Mouse (Mus musculus) liver, postnatal 0 days (tissue): ENCODE data around the gene Pla2g2d. TPM values are rescaled to one million over a fixed set of nuclear protein-coding genes. Genes with fewer than 3 reads are reported as not detected.

Experiments used
- ATAC-seq: fragments of 200-750 bp; cut with Nextera tagmentation; 2 replicates; pipeline ENCODE4 v1.8.0; 2017; ENCODE audit warnings: mild to moderate bottlenecking, moderate library complexity
- DNase-seq: peaks from one replicate; pipeline ENCODE4 v3.0.0-alpha.2; 2016
- H3K27ac ChIP-seq: fragments of 300-500 bp; sonication (generic); 2 replicates; pipeline ENCODE4 v1.5.1; 2014; ENCODE audit warnings: antibody characterized with exemption, moderate library complexity, mild to moderate bottlenecking, low read depth
- H3K27me3 ChIP-seq: fragments of 300-500 bp; sonication (generic); 2 replicates; pipeline ENCODE4 v1.6.1; 2014; ENCODE audit warnings: low read length, control low read depth, mixed read lengths; ENCODE audit not compliant: insufficient read depth
- H3K36me3 ChIP-seq: fragments of 300-500 bp; sonication (generic); replicated peaks from 2 replicates; pipeline ENCODE4 v1.6.1; 2014; ENCODE audit warnings: mild to moderate bottlenecking, control low read depth, low read length, moderate library complexity, mixed read lengths; ENCODE audit not compliant: insufficient read depth
- H3K4me1 ChIP-seq: fragments of 300-500 bp; sonication (generic); 2 replicates; pipeline ENCODE4 v1.6.1; 2014; ENCODE audit warnings: antibody characterized with exemption, mild to moderate bottlenecking, control low read depth; ENCODE audit not compliant: insufficient read depth
- H3K4me2 ChIP-seq: fragments of 300-500 bp; sonication (generic); 2 replicates; pipeline ENCODE4 v1.6.1; 2014; ENCODE audit warnings: low read depth, mild to moderate bottlenecking, low read length, moderate library complexity, mixed read lengths
- H3K4me3 ChIP-seq: fragments of 300-500 bp; sonication (generic); 2 replicates; pipeline ENCODE4 v1.5.1; 2014; ENCODE audit warnings: low read depth, low read length
- H3K9ac ChIP-seq: fragments of 300-500 bp; sonication (generic); replicated peaks from 2 replicates; pipeline ENCODE4 v1.6.1; 2014; ENCODE audit warnings: mild to moderate bottlenecking, moderate library complexity
- H3K9me3 ChIP-seq: fragments of 300-500 bp; sonication (generic); 2 replicates; pipeline ENCODE4 v1.6.1; 2016; ENCODE audit warnings: mild to moderate bottlenecking, control low read depth, low read length, mixed read lengths
- CTCF ChIP-seq: sonication (generic); IDR thresholded peaks from 2 replicates; pipeline ENCODE4 v1.5.1; 2016; ENCODE audit warnings: antibody characterized with exemption, low read depth
- EP300 ChIP-seq: IDR thresholded peaks from 2 replicates; pipeline ENCODE4 v1.6.1; 2016; ENCODE audit warnings: antibody characterized with exemption, low read depth, mild to moderate bottlenecking
- WGBS: fragments of 180-500 bp; shearing (Covaris S2); extraction: QIAGEN DNeasy Blood & Tissue Kit; methylation state at CpG from one replicate; pipeline ENCODE4 v1.1.7; 2014; ENCODE audit not compliant: insufficient replicate concordance; 5-methylcytosine and 5-hydroxymethylcytosine counted together
- polyA plus RNA-seq: library from polyadenylated mRNA; unstranded; fragments of >200 nt; fragmentation: Nextera tagmentation; extraction: Ambion mirVana; gene quantifications from 2 replicates; pipeline ENCODE4 v1.2.1, GENCODE M21; 2015

The Pla2g2d gene
- polyA plus RNA-seq, 1 experiment from 2014 or later, result 0.06 TPM

DNA sequence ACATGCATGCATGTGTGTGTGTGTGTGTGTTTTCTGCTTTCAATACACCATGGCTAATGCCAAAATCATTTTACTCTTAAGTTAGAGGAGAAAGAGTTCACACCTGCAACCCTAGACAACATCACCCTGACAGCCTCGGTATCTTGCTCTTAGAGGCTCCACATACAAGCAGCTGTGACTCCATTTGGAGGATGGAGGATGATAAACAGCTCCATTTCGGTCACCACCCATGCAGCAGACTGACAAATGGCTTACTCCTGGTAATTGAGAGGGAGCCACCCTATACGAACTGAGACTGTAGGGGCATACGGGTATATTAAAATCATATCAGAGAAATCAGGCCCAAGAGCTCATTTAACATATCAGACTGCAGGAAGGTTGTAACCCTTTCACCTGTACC, 12.8 kb downstream of the Pla2g2d start:
- Histone ChIP-seq H3K9ac (no peak overlapping the region), H3K4me1 (no peaks in the 10 kb centered on the region), H3K27ac (no peak overlapping the region), H3K36me3 (no peaks in the 10 kb centered on the region), H3K4me3 (no peak overlapping the region), H3K9me3 (no peaks in the 10 kb centered on the region), H3K27me3 (no peaks in the 10 kb centered on the region), H3K4me2 (no peak overlapping the region)
- DNase-seq, result no peak
- 62% methylated on average over 4 of the region's 4 CpGs for WGBS
- no peak for TF ChIP-seq CTCF
- TF ChIP-seq EP300, result no peak
- ATAC-seq, result no peak

DNA sequence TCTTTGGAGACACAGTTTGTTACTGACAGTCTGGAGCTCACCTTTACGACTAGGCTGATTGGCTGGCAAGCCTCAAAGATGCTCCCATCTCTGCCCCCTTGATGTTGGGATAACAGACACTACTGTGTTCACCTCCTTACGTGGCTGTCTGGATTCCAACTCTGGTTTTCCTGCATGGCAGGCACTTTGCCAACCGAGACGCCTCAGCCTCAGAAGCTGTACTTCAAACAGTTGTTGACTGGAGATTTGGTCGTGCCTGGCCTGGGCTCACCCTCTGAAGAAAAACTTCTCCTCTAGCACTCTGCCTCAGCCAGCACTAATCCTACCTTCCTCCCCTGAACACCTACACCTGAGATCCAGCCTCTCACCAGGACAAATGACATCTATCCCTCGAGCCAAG, 15.9 kb downstream of the Pla2g2d start:
- WGBS, result 72% methylated on average over 6 of the region's 6 CpGs
- ATAC-seq (no peak), DNase-seq (no peak)
- Histone ChIP-seq H3K4me2 (no peak overlapping the region), H3K9me3 (no peaks in the 10 kb centered on the region), H3K4me3 (no peak overlapping the region), H3K27me3 (no peaks in the 10 kb centered on the region), H3K9ac (no peak overlapping the region), H3K36me3 (no peaks in the 10 kb centered on the region), H3K4me1 (no peaks in the 10 kb centered on the region), H3K27ac (no peak overlapping the region)
- no peak for TF ChIP-seq EP300
- no peak for TF ChIP-seq CTCF

DNA sequence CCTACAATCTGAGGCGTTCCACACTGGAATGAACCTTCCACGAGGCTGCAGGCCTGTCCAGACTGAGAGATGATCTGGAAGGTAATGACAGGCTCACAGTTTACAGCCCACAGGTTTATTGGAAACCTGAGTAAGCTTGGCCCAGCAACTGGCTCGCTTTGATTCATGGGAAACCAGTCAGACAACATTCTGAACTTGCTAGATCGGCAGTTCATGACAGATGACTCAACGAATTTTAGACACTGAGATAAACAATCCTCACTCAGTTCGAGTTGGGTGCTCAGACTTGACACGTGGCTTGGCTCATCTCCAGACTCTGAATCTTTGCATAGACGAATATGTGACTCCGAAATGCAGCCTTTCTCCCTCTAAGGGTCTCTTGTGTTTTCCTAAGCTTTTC, 17.1 kb downstream of the Pla2g2d start:
- Histone ChIP-seq H3K4me3 (no peak overlapping the region), H3K27ac (no peak overlapping the region), H3K4me2 (no peak overlapping the region), H3K36me3 (no peaks in the 10 kb centered on the region), H3K27me3 (no peaks in the 10 kb centered on the region), H3K9me3 (no peaks in the 10 kb centered on the region), H3K4me1 (no peaks in the 10 kb centered on the region), H3K9ac (no peak overlapping the region)
- no peak for DNase-seq
- WGBS, result 35% methylated on average over 9 of the region's 9 CpGs
- TF ChIP-seq EP300, result no peak
- no peak for TF ChIP-seq CTCF
- no peak for ATAC-seq

DNA sequence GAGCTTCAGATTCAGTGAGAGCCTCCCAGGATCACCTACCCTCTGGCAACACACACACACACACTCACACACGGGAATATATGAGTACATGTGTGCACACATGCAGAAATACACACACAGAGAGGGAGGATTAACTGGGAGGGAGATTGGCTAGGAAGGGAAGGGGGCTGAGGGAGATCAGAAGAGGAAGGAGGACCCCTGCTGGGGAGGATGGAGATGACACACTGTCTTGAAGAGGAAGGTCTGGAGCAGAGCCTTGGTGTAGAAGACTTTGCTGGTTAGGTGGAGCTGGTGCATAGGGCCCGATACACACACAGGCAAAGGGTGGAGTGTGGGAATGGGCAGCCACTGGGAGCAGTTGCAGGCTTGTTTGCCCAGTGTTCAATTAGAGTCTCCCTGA, 17.7 kb downstream of the Pla2g2d start:
- Histone ChIP-seq H3K9me3 (no peaks in the 10 kb centered on the region), H3K4me3 (no peak overlapping the region), H3K27ac (no peak overlapping the region), H3K27me3 (no peaks in the 10 kb centered on the region), H3K4me2 (no peak overlapping the region), H3K4me1 (no peaks in the 10 kb centered on the region), H3K9ac (no peak overlapping the region), H3K36me3 (no peaks in the 10 kb centered on the region)
- 56% methylated on average over 2 of the region's 2 CpGs for WGBS
- DNase-seq (no peak), ATAC-seq (no peak)
- TF ChIP-seq CTCF (peak; percentile 56), EP300 (no peak)

DNA sequence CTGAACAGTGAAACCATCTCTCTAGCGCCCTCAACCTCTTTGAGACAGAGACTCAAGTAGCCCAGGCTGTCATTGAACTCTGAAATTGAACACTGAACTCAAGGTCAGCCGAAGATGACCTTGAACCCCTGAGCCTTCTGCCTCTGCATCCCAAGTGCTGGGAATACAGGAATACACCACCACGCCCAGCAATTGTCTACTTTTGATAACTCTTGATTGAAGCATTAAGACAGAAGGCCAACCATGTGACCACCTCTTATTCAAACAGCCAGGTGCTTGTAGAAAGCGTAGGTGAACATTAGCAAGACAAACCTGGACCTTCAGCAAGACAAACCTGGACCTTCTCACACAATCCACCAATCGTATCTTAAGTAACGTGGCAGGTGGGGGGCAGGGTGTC, 18.8 kb downstream of the Pla2g2d start:
- no peaks in the 10 kb centered on the region for H3K27me3 ChIP-seq
- no peak overlapping the region for H3K9ac ChIP-seq
- no peak overlapping the region for H3K4me3 ChIP-seq
- H3K9me3 ChIP-seq, result no peaks in the 10 kb centered on the region
- H3K4me1 ChIP-seq, result no peaks in the 10 kb centered on the region
- H3K36me3 ChIP-seq, result no peaks in the 10 kb centered on the region
- ATAC-seq (no peak), DNase-seq (no peak)
- no peak overlapping the region for H3K4me2 ChIP-seq
- H3K27ac ChIP-seq, result no peak overlapping the region
- TF ChIP-seq EP300 (no peak), CTCF (no peak)
- 79% methylated on average over 6 of the region's 6 CpGs for WGBS

DNA sequence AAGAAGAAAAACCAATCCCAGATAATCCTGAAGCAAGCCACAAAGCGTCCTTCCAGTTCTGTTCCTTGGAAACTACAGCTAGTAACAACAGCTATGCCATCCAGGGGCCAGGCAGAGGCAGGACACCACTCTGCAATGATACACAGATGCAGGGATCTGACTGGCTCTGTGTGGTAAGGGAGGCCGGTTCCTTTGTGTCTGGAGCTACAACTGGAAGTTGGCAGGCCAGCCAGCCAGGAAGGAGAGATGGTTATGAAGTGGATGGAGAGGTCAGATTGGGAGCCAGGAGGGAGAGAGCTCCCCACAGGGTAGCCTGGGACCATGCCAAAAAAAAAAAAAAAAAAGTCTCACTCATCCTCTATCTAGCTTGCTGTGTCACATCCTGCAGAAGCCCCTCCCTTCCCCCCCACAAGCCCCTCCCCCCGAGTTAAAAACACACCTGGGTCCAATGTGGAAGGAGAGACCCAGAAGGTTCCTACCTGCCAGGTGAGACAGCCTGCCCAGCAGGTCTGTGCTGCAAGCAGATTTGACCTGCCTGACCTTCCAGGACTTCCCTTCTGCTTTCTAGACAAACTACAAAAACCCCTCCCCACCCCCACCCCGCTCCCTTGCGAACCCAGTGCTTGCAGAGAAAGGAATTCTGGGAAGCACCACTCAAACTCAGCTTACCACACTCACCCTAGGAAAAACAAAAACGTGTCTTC, 21.1 kb downstream of the Pla2g2d start:
- no peak overlapping the region for H3K27ac ChIP-seq
- WGBS, result 27% methylated on average over 5 of the region's 6 CpGs
- H3K9me3 ChIP-seq, result no peaks in the 10 kb centered on the region
- DNase-seq (no peak), ATAC-seq (no peak)
- no peaks in the 10 kb centered on the region for H3K36me3 ChIP-seq
- H3K4me3 ChIP-seq, result no peak overlapping the region
- TF ChIP-seq CTCF (no peak), EP300 (no peak)
- H3K27me3 ChIP-seq, result no peaks in the 10 kb centered on the region
- H3K9ac ChIP-seq, result no peak overlapping the region
- H3K4me2 ChIP-seq, result no peak overlapping the region
- no peaks in the 10 kb centered on the region for H3K4me1 ChIP-seq

DNA sequence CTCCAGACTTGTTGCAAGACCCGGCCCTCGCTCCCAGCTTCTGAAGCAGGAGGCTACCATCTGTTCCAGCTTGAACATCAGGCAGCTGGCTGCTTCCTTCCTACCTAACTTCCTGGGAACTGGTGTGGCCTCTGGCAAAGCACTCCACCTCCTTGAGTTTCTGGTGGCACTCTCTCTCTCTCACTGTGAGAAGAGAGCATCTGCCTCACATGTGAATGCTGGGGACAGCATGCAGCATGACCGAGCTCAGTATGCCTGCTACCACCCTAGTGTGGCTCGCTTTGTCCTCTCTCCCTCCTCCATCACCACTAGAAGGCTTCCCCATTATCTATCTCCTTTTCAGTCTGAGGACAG, 21.7 kb downstream of the Pla2g2d start:
- H3K36me3 ChIP-seq, result no peaks in the 10 kb centered on the region
- H3K27me3 ChIP-seq, result no peaks in the 10 kb centered on the region
- WGBS, result 58% methylated on average over 4 of the region's 4 CpGs
- H3K4me3 ChIP-seq, result no peak overlapping the region
- H3K4me2 ChIP-seq, result no peak overlapping the region
- H3K4me1 ChIP-seq, result no peaks in the 10 kb centered on the region
- H3K9ac ChIP-seq, result no peak overlapping the region
- DNase-seq, result no peak
- TF ChIP-seq EP300 (no peak), CTCF (no peak)
- no peak overlapping the region for H3K27ac ChIP-seq
- ATAC-seq, result no peak
- H3K9me3 ChIP-seq, result no peaks in the 10 kb centered on the region
